Mouse (Mus musculus) megakaryocyte, adult 5-6 weeks (primary cell): ENCODE measurements around the gene Dlg2. TPM values are rescaled to one million over a fixed set of nuclear protein-coding genes. Genes with fewer than 3 reads are reported as not detected.

Source experiments
- ATAC-seq: 2 replicates; pipeline ENCODE4 v1.8.0; 2016; ENCODE audit warnings: mild to moderate bottlenecking, inconsistent platforms; ENCODE audit not compliant: poor library complexity, severe bottlenecking
- total RNA-seq, 2 experiments: library from RNA; stranded (forward) in 1 of 2; stranded (reverse) in 1 of 2; fragments of 153-499, 151-499 nt in 1 of 2; fragments of 221-1000, 200-1000 nt in 1 of 2; gene quantifications; 2 replicates each; pipeline versions ENCODE4 v1.2.3 to v1.2.4; 2015 to 2017

Gene Dlg2
- total RNA-seq, 2 experiments from 2014 or later = 0.33 TPM; not detected in 1

- no peak for ATAC-seq
Observed at GRCm38 (mm10) chr7:90539481-90540402, 63.3 kb downstream of the Dlg2 start.

GRCm38 (mm10) chr7:90540811-90541323 lies 64.4 kb downstream of the Dlg2 start:
- no peak for ATAC-seq

GRCm38 (mm10) chr7:90553399-90553798 lies 76.9 kb downstream of the Dlg2 start:
- ATAC-seq = no peak

- ATAC-seq = no peak
Observed at GRCm38 (mm10) chr7:90554421-90554820, 77.9 kb downstream of the Dlg2 start.

- no peak for ATAC-seq
Observed at GRCm38 (mm10) chr7:90569130-90569529, 92.7 kb downstream of the Dlg2 start.

GRCm38 (mm10) chr7:90587795-90588194 lies 111.3 kb downstream of the Dlg2 start:
- ATAC-seq = no peak

GRCm38 (mm10) chr7:90588318-90588717 lies 111.8 kb downstream of the Dlg2 start:
- no peak for ATAC-seq

GRCm38 (mm10) chr7:90609764-90610163 lies 133.3 kb downstream of the Dlg2 start:
- ATAC-seq = no peak

- no peak for ATAC-seq
Observed at GRCm38 (mm10) chr7:90630546-90630945, 154.1 kb downstream of the Dlg2 start.

- no peak for ATAC-seq
Observed at GRCm38 (mm10) chr7:90649512-90649911, 173.0 kb downstream of the Dlg2 start.

GRCm38 (mm10) chr7:90651128-90651527 lies 174.7 kb downstream of the Dlg2 start:
- ATAC-seq = no peak

- ATAC-seq = no peak
Observed at GRCm38 (mm10) chr7:90651611-90652010, 175.1 kb downstream of the Dlg2 start.

GRCm38 (mm10) chr7:90658593-90658992 lies 182.1 kb downstream of the Dlg2 start:
- no peak for ATAC-seq

- no peak for ATAC-seq
Observed at GRCm38 (mm10) chr7:90694050-90694449, 217.6 kb downstream of the Dlg2 start.

GRCm38 (mm10) chr7:90696181-90696950 lies 219.9 kb downstream of the Dlg2 start:
- no peak for ATAC-seq

- no peak for ATAC-seq
Observed at GRCm38 (mm10) chr7:90703163-90703852, 226.8 kb downstream of the Dlg2 start.

- no peak for ATAC-seq
Observed at GRCm38 (mm10) chr7:90703951-90704350, 227.5 kb downstream of the Dlg2 start.

- no peak for ATAC-seq
Observed at GRCm38 (mm10) chr7:90734086-90734485, 257.6 kb downstream of the Dlg2 start.

- ATAC-seq = no peak
Observed at GRCm38 (mm10) chr7:90736369-90736768, 259.9 kb downstream of the Dlg2 start.

GRCm38 (mm10) chr7:90748636-90749035 lies 272.2 kb downstream of the Dlg2 start:
- ATAC-seq = no peak

GRCm38 (mm10) chr7:90787945-90788344 lies 311.5 kb downstream of the Dlg2 start:
- no peak for ATAC-seq
